Mouse (Mus musculus): ENCODE measurements around the gene Vps26c. TPM values are rescaled to one million over a fixed set of nuclear protein-coding genes. Genes with fewer than 3 reads are reported as not detected.

The Vps26c gene
- total RNA-seq, 4 experiments from 2014 or later, result 33.4 to 40.3 (median 38.7) TPM

Other genes starting within 250 kb of the Vps26c start
- 10 to 100 TPM; 14.0 to 16.5 (median 15.7) TPM for gene Hlcs, start 213.3 kb downstream of the Vps26c start, total RNA-seq (2022)
- under 1 TPM in 3 of 4 experiments, not detected in 1; 0.21 to 0.71 (median 0.57) TPM for gene Ripply3, start 198.4 kb downstream of the Vps26c start, total RNA-seq (2022)
- 100 to 1,000 TPM; 668 to 837 (median 753) TPM for gene Ttc3, start 156.2 kb downstream of the Vps26c start, total RNA-seq (2022)
- gene Pigp, start 155.0 kb downstream of the Vps26c start, total RNA-seq (2022), result 10 to 100 TPM; 44.5 to 52.5 (median 48.7) TPM
- 10 to 100 TPM; 90.2 to 98.5 (median 96.3) TPM for gene Dyrk1a, start 43.2 kb upstream of the Vps26c start, total RNA-seq (2022)

All from layer of hippocampus, adult 8-10 months (tissue).